Comparison of ENCODE assay signal across 14 mouse cellular contexts in the genomic region with DNA sequence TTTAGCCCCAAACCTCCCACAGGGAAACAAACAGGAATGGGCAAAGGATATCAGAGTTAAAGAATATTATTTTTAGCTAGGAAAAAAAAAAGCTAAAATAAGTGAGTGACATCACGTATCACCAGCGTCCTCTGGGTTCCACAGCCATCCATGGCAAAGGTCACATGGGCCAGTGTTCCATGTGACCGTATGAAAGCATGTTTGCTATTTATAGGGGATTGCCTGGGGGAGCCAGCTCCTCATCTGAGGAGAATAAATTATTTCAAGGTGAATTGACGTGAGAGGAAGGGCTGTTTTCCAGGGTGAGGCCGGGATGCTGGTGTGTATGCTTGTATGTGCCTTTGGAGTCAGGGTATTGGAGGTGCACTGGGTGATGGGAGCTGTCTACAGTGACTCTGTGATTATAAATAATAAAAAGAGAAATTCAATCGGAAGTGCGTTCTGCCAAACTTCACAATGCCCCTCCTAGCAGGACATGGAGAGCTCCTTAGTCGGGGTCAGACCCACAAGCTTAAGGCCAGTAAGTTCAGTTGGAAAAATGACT.
DNase-seq lines count a peak whose midpoint lies in the region; ATAC-seq and TF ChIP-seq lines count a peak whose summit lies in the region.
"Had no signal": no experiment of that assay in that cellular context is flagged by ENCODE, and none has a peak within 500 bp of the region (broad histone marks: within the 10 kb centered on the region; RNA-seq: fewer than 3 reads in every experiment).

No protein-coding gene starts in this region.

- no peak overlapping the region for H3K27ac ChIP-seq in heart, postnatal 0 days (ENCODE audit: low read depth)
- no peak overlapping the region for H3K27ac ChIP-seq in heart, embryonic 11.5 days (ENCODE audit: low read depth, low read length)
- H3K27ac ChIP-seq: hindbrain, postnatal 0 days; kidney, postnatal 0 days; limb, embryonic 13.5 days had no signal

- no peaks in the 10 kb centered on the region for H3K27me3 ChIP-seq in heart, postnatal 0 days (ENCODE audit: control insufficient read depth, insufficient read depth, low read length)
- no peaks in the 10 kb centered on the region for H3K27me3 ChIP-seq in heart, embryonic 11.5 days (ENCODE audit: control insufficient read depth, insufficient read depth, low read length)

- TF ChIP-seq CTCF in heart, postnatal 0 days (IDR thresholded peaks at IDR 0.05; ENCODE audit: low read depth): no peak

- H3K36me3 ChIP-seq in heart, postnatal 0 days (replicated peaks; ENCODE audit: control insufficient read depth, insufficient read depth, low read length): no peaks in the 10 kb centered on the region
- no peaks in the 10 kb centered on the region for H3K36me3 ChIP-seq in heart, embryonic 11.5 days (ENCODE audit: control insufficient read depth, insufficient read depth, low read length)
- H3K36me3 ChIP-seq: limb, embryonic 13.5 days had no signal

- H3K4me1 ChIP-seq in heart, postnatal 0 days (ENCODE audit: control insufficient read depth, insufficient read depth): no peaks in the 10 kb centered on the region
- H3K4me1 ChIP-seq in heart, embryonic 11.5 days (ENCODE audit: control insufficient read depth, insufficient read depth, low read length): no peaks in the 10 kb centered on the region
- H3K4me1 ChIP-seq: limb, embryonic 13.5 days had no signal

- no peak for TF ChIP-seq EP300 in heart, postnatal 0 days (IDR thresholded peaks at IDR 0.05; ENCODE audit: low read depth)

- no peak for DNase-seq in heart, postnatal 0 days (ENCODE audit: low spot score)
- DNase-seq in retina, postnatal 1 day: peak; percentile 15
- DNase-seq in retina, embryonic 14.5 days (ENCODE audit: low spot score): no peak
- DNase-seq in neural tube, embryonic 10.5 days (ENCODE audit: extremely low spot score, low spot score): peak; percentile 27
- no peak for DNase-seq in thymus, postnatal 10 days (ENCODE audit: low spot score in 2 of 2)
- no peak for DNase-seq in liver
- DNase-seq: adrenal gland, postnatal 36 days; cerebellum, adult 2 months; lung, postnatal 10 days; thymus, adult 18-20 months had no signal

- no peak overlapping the region for H3K9ac ChIP-seq in heart, postnatal 0 days (replicated peaks; ENCODE audit: low read depth, low read length)
- no peak overlapping the region for H3K9ac ChIP-seq in heart, embryonic 11.5 days (ENCODE audit: low read depth, low read length)
- H3K9ac ChIP-seq: limb, embryonic 13.5 days had no signal

- no peak overlapping the region for H3K4me3 ChIP-seq in heart, postnatal 0 days (ENCODE audit: low read depth, low read length)
- no peak overlapping the region for H3K4me3 ChIP-seq in heart, embryonic 11.5 days (ENCODE audit: low read depth, low read length)
- H3K4me3 ChIP-seq: limb, embryonic 13.5 days had no signal

- WGBS in heart, postnatal 0 days: 61% methylated on average over 8 of the region's 8 CpGs
- WGBS in heart, embryonic 11.5 days (ENCODE audit: insufficient replicate concordance): 80% methylated on average over 8 of the region's 8 CpGs

- ATAC-seq in heart, postnatal 0 days (ENCODE audit: insufficient read depth, low read depth): peak; percentile 67; the same call in 1 of the 2 replicates
- ATAC-seq in heart, embryonic 11.5 days (replicated peaks; ENCODE audit: insufficient number of reproducible peaks, low FRiP score, low TSS enrichment): no peak
- ATAC-seq: hindbrain, postnatal 0 days had no signal

- no peak overlapping the region for H3K4me2 ChIP-seq in heart, postnatal 0 days (ENCODE audit: low read depth, low read length)
- no peak overlapping the region for H3K4me2 ChIP-seq in heart, embryonic 11.5 days
- H3K4me2 ChIP-seq: limb, embryonic 13.5 days had no signal

- H3K9me3 ChIP-seq in heart, postnatal 0 days (replicated peaks; ENCODE audit: control insufficient read depth, low read length): no peaks in the 10 kb centered on the region
- H3K9me3 ChIP-seq in heart, embryonic 11.5 days (replicated peaks; ENCODE audit: control insufficient read depth, low read length): no peaks in the 10 kb centered on the region
- H3K9me3 ChIP-seq: limb, embryonic 13.5 days had no signal

Comparison
In these comparisons a context has a peak if more than half of its experiments do, and no peak if none do; other contexts are left out.
1. DNase-seq: peak in retina, postnatal 1 day (single experiment) and neural tube, embryonic 10.5 days (single experiment); none in heart, postnatal 0 days (single experiment), retina, embryonic 14.5 days (single experiment), thymus, postnatal 10 days (0 of 2) and liver (single experiment).